Mouse (Mus musculus): Measurements from ENCODE around the gene Cd84. TPM values are rescaled to one million over a fixed set of nuclear protein-coding genes. Genes with fewer than 3 reads are reported as not detected.

The Cd84 gene
- polyA plus RNA-seq, 1 experiment = 1.0 TPM

DNA sequence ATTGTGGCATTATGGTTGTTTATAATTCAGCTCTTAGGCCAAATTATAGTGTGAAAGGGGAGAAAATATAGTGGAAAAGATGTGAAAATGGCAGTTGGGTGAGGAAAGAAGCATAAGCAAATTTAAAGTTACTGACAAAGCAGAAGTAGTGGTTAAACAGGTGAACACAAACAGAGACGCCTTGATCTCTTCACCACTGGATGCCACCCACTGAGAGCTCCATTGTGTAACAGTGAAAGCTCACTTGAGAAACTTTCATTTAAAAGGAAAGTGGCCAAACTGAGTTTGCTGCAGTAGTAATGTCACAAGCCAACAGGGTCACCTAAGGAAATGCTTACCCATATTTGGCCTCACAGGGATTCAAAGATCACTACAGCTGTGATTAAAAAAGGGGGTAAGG is 18.2 kb upstream of the Cd84 start:
- no peaks in the 10 kb centered on the region for H3K4me1 ChIP-seq (ENCODE audit: control insufficient read depth, insufficient read depth, low read length)
- H3K27me3 ChIP-seq (ENCODE audit: control insufficient read depth, insufficient read depth, low read length) = no peaks in the 10 kb centered on the region
- 19% methylated on average over 1 of the region's 1 CpGs for WGBS
- no peak for DNase-seq
- no peak for TF ChIP-seq POLR2A (IDR thresholded peaks at IDR 0.05; ENCODE audit: borderline replicate concordance, insufficient read depth, low read length)
- TF ChIP-seq CTCF (IDR thresholded peaks at IDR 0.05; ENCODE audit: borderline replicate concordance, insufficient read depth, low read depth, low read length) = no peak
- no peak overlapping the region for H3K4me3 ChIP-seq (replicated peaks; ENCODE audit: insufficient read depth, low read depth, low read length)
- H3K27ac ChIP-seq (ENCODE audit: insufficient read depth, low read length) = no peak overlapping the region

DNA sequence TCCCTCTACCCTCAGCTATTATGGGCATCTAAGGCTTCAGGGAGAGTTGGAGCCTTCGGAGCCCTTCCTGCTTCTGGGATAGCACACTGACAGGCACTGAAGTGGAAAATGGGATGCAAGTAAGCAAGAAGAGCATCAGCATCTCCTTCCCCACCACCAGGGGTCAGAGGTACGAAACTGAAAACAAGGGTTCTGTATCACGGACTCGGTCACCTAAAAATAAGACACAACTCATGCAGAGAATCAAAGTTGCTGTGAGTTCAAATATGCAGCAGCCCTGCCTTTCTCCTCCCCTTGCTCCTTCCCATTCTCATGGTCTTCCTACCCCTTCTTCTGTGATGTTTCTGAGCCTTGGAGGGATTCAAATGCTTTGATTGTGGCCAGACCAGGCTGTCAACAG is 14.0 kb upstream of the Cd84 start:
- WGBS = 10% methylated on average over 4 of the region's 4 CpGs
- Histone ChIP-seq H3K27ac (ENCODE audit: insufficient read depth, low read length) (no peak overlapping the region), H3K4me1 (ENCODE audit: control insufficient read depth, insufficient read depth, low read length) (no peaks in the 10 kb centered on the region), H3K4me3 (replicated peaks; ENCODE audit: insufficient read depth, low read depth, low read length) (no peak overlapping the region), H3K27me3 (ENCODE audit: control insufficient read depth, insufficient read depth, low read length) (no peaks in the 10 kb centered on the region)
- TF ChIP-seq POLR2A (IDR thresholded peaks at IDR 0.05; ENCODE audit: borderline replicate concordance, insufficient read depth, low read length) (no peak), CTCF (IDR thresholded peaks at IDR 0.05; ENCODE audit: borderline replicate concordance, insufficient read depth, low read depth, low read length) (no peak)
- DNase-seq = no peak

DNA sequence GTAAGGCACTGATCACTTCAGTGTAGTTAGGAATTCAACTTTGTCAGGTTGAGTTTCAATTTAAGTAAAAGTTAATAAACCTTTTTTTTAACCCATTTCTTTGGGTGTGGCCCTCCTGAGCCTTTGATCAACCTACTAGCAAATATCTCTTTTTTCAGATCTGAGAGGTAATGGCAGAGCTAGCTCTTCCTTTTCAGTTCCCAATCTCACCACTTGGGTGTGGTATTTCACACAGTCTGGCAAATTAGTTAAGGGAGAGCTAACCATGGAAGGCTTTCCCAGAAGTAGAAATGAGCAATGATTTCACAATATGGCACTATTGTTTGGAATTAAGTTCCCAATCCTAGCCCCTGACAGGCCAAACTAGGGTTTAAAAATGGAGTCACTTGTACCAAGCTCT is 13.3 kb upstream of the Cd84 start:
- no peak for DNase-seq
- TF ChIP-seq CTCF (IDR thresholded peaks at IDR 0.05; ENCODE audit: borderline replicate concordance, insufficient read depth, low read depth, low read length) (no peak), POLR2A (IDR thresholded peaks at IDR 0.05; ENCODE audit: borderline replicate concordance, insufficient read depth, low read length) (no peak)
- Histone ChIP-seq H3K27ac (ENCODE audit: insufficient read depth, low read length) (no peak overlapping the region), H3K4me3 (replicated peaks; ENCODE audit: insufficient read depth, low read depth, low read length) (no peak overlapping the region), H3K27me3 (ENCODE audit: control insufficient read depth, insufficient read depth, low read length) (no peaks in the 10 kb centered on the region), H3K4me1 (ENCODE audit: control insufficient read depth, insufficient read depth, low read length) (no peaks in the 10 kb centered on the region)

DNA sequence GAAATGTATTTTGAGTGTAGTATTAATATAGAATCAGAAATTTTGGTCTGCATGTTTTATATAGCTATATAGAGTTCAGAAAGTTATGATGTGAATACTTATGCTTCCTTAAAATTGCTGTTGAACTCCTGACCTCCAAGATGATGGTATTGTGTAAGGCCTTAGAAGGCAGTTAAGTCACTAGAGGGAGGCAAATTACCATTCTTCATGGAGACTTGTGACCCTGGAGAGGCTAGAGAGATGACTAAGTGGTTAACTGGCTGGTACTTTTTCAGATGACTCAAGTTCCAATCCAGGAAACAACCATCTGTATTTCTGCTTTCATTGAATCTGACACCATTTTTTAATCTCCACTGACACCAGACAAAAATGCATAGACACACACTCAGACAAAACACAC is 11.8 kb upstream of the Cd84 start:
- DNase-seq = no peak
- H3K4me3 ChIP-seq (replicated peaks; ENCODE audit: insufficient read depth, low read depth, low read length) = no peak overlapping the region
- TF ChIP-seq CTCF (IDR thresholded peaks at IDR 0.05; ENCODE audit: borderline replicate concordance, insufficient read depth, low read depth, low read length) (no peak), POLR2A (IDR thresholded peaks at IDR 0.05; ENCODE audit: borderline replicate concordance, insufficient read depth, low read length) (no peak)
- H3K4me1 ChIP-seq (ENCODE audit: control insufficient read depth, insufficient read depth, low read length) = no peaks in the 10 kb centered on the region
- no peak overlapping the region for H3K27ac ChIP-seq (ENCODE audit: insufficient read depth, low read length)
- H3K27me3 ChIP-seq (ENCODE audit: control insufficient read depth, insufficient read depth, low read length) = no peaks in the 10 kb centered on the region

- Histone ChIP-seq H3K27me3 (ENCODE audit: control insufficient read depth, insufficient read depth, low read length) (no peaks in the 10 kb centered on the region), H3K27ac (ENCODE audit: insufficient read depth, low read length) (no peak overlapping the region), H3K4me3 (replicated peaks; ENCODE audit: insufficient read depth, low read depth, low read length) (no peak overlapping the region), H3K4me1 (ENCODE audit: control insufficient read depth, insufficient read depth, low read length) (no peaks in the 10 kb centered on the region)
- 79% methylated on average over 4 of the region's 4 CpGs for WGBS
- TF ChIP-seq CTCF (IDR thresholded peaks at IDR 0.05; ENCODE audit: borderline replicate concordance, insufficient read depth, low read depth, low read length) (no peak), POLR2A (IDR thresholded peaks at IDR 0.05; ENCODE audit: borderline replicate concordance, insufficient read depth, low read length) (no peak)
- DNase-seq = no peak
These were observed 1.0 kb downstream of the Cd84 start for GRCm38 (mm10) chr1:171840450-171841023.

DNA sequence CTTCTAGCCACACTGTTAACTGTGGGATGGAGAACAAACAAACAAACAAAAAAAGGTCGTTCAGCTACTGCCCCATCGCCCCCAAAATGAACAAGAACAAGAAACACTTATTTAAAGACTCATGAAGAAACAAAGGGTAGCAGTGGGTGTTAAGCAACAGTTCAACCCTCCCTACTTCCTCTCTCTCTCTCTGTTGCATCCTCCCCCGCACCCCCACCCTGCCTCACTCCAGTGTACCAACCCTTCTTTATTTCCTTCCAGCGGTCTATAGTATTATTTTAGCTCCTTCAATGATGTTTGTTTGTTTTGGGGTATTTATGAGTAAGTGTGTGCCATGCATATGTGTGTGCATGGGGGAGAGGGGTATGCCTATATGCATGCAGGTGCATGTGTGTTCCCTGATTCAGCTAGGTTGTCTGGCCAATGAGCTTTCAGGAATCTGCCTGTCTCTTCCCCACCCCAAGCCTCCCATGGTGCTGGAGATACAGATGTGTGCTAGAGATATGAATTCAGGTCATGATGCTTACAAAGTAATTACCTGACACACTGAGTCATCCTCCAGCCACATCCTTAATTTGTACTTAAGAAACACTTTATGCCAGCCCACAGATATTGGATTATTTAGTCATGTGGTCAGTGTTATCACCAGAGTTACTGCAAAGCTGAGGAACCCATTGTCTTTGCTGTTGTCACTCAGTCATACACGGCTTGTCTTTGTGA is 5.7 kb downstream of the Cd84 start:
- no peak for TF ChIP-seq CTCF (IDR thresholded peaks at IDR 0.05; ENCODE audit: borderline replicate concordance, insufficient read depth, low read depth, low read length)
- no peak for TF ChIP-seq POLR2A (IDR thresholded peaks at IDR 0.05; ENCODE audit: borderline replicate concordance, insufficient read depth, low read length)
- no peaks in the 10 kb centered on the region for H3K27me3 ChIP-seq (ENCODE audit: control insufficient read depth, insufficient read depth, low read length)
- H3K4me3 ChIP-seq (replicated peaks; ENCODE audit: insufficient read depth, low read depth, low read length) = no peak overlapping the region
- 75% methylated on average over 5 of the region's 5 CpGs for WGBS
- H3K4me1 ChIP-seq (ENCODE audit: control insufficient read depth, insufficient read depth, low read length) = no peaks in the 10 kb centered on the region
- no peak overlapping the region for H3K27ac ChIP-seq (ENCODE audit: insufficient read depth, low read length)
- no peak for DNase-seq

DNA sequence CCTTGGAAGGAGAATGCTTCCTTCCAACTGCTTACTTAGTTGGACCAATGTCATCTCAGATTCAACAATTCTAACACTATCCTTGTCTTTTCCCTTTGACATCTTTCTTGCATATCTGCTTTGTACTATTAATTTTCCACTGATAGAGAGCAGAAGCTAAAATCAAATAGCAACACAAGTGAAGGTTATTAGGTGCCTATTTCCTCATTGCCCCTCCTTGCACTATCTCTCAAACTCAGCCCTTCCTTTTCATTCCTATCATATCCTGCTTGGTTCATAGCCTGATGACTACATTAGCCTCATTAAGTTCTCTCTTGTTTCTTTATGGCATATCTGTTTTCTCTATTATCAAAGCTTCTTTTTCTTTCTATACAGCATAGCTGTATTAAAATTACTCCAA is 8.7 kb downstream of the Cd84 start:
- no peak for DNase-seq
- Histone ChIP-seq H3K27me3 (ENCODE audit: control insufficient read depth, insufficient read depth, low read length) (no peaks in the 10 kb centered on the region), H3K27ac (ENCODE audit: insufficient read depth, low read length) (no peak overlapping the region), H3K4me3 (replicated peaks; ENCODE audit: insufficient read depth, low read depth, low read length) (no peak overlapping the region), H3K4me1 (ENCODE audit: control insufficient read depth, insufficient read depth, low read length) (no peaks in the 10 kb centered on the region)
- TF ChIP-seq POLR2A (IDR thresholded peaks at IDR 0.05; ENCODE audit: borderline replicate concordance, insufficient read depth, low read length) (no peak), CTCF (IDR thresholded peaks at IDR 0.05; ENCODE audit: borderline replicate concordance, insufficient read depth, low read depth, low read length) (no peak)

GRCm38 (mm10) chr1:171848757-171849156 is 9.3 kb downstream of the Cd84 start:
- no peak overlapping the region for H3K4me3 ChIP-seq (replicated peaks; ENCODE audit: insufficient read depth, low read depth, low read length)
- WGBS = 75% methylated on average over 4 of the region's 4 CpGs

More at GRCm38 (mm10) chr1:171848757-171849156, 9.3 kb downstream of the Cd84 start:
- no peak for DNase-seq
- no peaks in the 10 kb centered on the region for H3K4me1 ChIP-seq (ENCODE audit: control insufficient read depth, insufficient read depth, low read length)
- no peak overlapping the region for H3K27ac ChIP-seq (ENCODE audit: insufficient read depth, low read length)
- no peak for TF ChIP-seq CTCF (IDR thresholded peaks at IDR 0.05; ENCODE audit: borderline replicate concordance, insufficient read depth, low read depth, low read length)
- H3K27me3 ChIP-seq (ENCODE audit: control insufficient read depth, insufficient read depth, low read length) = no peaks in the 10 kb centered on the region

Measured in cerebellum, adult 2 months (tissue).